Mouse (Mus musculus) limb, embryonic 11.5 days (tissue): ENCODE measurements around the gene Trp53bp2. TPM values are rescaled to one million over a fixed set of nuclear protein-coding genes. Genes with fewer than 3 reads are reported as not detected.

Source experiments
- ATAC-seq: fragments of 200-750 bp; cut with Nextera tagmentation; 2 replicates; pipeline ENCODE4 v1.8.0; 2017; ENCODE audit warnings: low read depth; ENCODE audit not compliant: insufficient number of reproducible peaks, low FRiP score, low TSS enrichment
- DNase-seq: peaks from one replicate; pipeline ENCODE4 v3.0.0-alpha.2; 2015; ENCODE audit warnings: low spot score
- H3K27ac ChIP-seq: fragments of 300-500 bp; sonication (generic); replicated peaks from 2 replicates; pipeline ENCODE4 v1.5.1; 2014; ENCODE audit warnings: low read depth, mild to moderate bottlenecking, low read length
- H3K27me3 ChIP-seq: fragments of 300-500 bp; sonication (generic); 2 replicates; pipeline ENCODE4 v1.6.1; 2014; ENCODE audit warnings: mild to moderate bottlenecking, low read length, mixed read lengths; ENCODE audit not compliant: control insufficient read depth, insufficient read depth
- H3K36me3 ChIP-seq: fragments of 300-500 bp; sonication (generic); 2 replicates; pipeline ENCODE4 v1.6.1; 2014; ENCODE audit warnings: mild to moderate bottlenecking, low read length, moderate library complexity, mixed read lengths; ENCODE audit not compliant: control insufficient read depth, insufficient read depth
- H3K4me1 ChIP-seq: fragments of 300-500 bp; sonication (generic); 2 replicates; pipeline ENCODE4 v1.6.1; 2014; ENCODE audit warnings: low read length, mixed read lengths; ENCODE audit not compliant: control insufficient read depth, insufficient read depth
- H3K4me2 ChIP-seq: fragments of 300-500 bp; sonication (generic); 2 replicates; pipeline ENCODE4 v1.6.1; 2014; ENCODE audit warnings: low read depth, mild to moderate bottlenecking, moderate library complexity; ENCODE audit not compliant: severe bottlenecking
- H3K4me3 ChIP-seq: fragments of 300-500 bp; sonication (generic); 2 replicates; pipeline ENCODE4 v1.5.1; 2014; ENCODE audit warnings: low read depth, low read length
- H3K9ac ChIP-seq: fragments of 300-500 bp; sonication (generic); 2 replicates; pipeline ENCODE4 v1.6.1; 2014; ENCODE audit warnings: mild to moderate bottlenecking, low read length
- H3K9me3 ChIP-seq: fragments of 300-500 bp; sonication (generic); 2 replicates; pipeline ENCODE4 v1.6.1; 2016; ENCODE audit warnings: low read length; ENCODE audit not compliant: control insufficient read depth
- WGBS: fragments of 180-500 bp; shearing (Covaris S2); extraction: QIAGEN DNeasy Blood & Tissue Kit; methylation state at CpG from one replicate; pipeline ENCODE4 v1.1.7; 2014; 5-methylcytosine and 5-hydroxymethylcytosine counted together
- polyA plus RNA-seq: library from polyadenylated mRNA; unstranded; fragments of >200 nt; fragmentation: Nextera tagmentation; extraction: Ambion mirVana; gene quantifications from 2 replicates; pipeline ENCODE4 v1.2.1, GENCODE M21; 2014

Gene Trp53bp2
- polyA plus RNA-seq, 1 experiment from 2014 or later, result 41.5 TPM

DNA sequence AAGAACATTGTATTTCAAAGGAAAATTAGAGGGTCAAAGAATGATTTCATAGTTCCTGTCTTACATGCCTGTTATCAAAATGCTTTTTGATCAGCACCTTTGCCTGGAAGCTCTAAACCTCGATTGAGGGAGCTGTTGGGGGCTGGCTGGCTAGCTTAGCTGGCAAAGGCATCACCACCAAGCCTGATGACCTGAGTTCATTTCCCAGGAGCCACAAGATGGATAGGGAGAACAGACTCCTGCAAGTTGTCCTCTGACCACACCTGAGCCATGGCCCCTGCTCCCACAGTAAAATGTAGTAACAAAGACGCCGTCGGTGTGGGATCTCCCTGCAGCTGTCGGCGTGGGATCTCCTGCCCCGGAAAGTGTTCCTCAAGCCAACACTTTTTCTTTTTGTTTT lies 32.1 kb upstream of the Trp53bp2 start:
- Histone ChIP-seq H3K4me3 (no peak overlapping the region), H3K36me3 (no peaks in the 10 kb centered on the region), H3K9ac (no peak overlapping the region), H3K4me2 (no peak overlapping the region), H3K4me1 (no peaks in the 10 kb centered on the region), H3K27me3 (no peaks in the 10 kb centered on the region), H3K9me3 (no peaks in the 10 kb centered on the region), H3K27ac (no peak overlapping the region)
- WGBS, result 94% methylated on average over 7 of the region's 7 CpGs
- DNase-seq, result no peak
- ATAC-seq, result no peak

DNA sequence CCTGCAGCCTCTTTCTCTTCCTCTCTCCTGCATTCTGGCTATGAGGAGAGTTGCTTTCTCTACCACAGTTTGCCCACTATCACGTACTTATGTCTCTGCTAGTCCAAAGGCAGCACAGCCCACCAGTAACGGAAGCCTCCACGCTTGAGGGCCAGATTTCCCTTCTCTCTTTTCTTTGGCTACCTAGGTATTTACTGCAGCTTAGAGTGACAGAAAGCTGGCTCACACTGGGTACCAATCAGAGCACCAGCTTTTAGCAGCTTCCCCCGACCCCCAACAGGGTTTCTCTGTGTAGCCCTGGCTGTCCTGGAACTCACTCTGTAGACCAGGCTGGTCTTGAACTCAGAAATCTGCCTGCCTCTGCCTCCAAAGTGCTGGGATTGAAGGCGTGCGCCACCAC lies 31.5 kb upstream of the Trp53bp2 start:
- WGBS, result 89% methylated on average over 6 of the region's 6 CpGs
- Histone ChIP-seq H3K4me1 (no peaks in the 10 kb centered on the region), H3K27me3 (no peaks in the 10 kb centered on the region), H3K4me3 (no peak overlapping the region), H3K4me2 (no peak overlapping the region), H3K9ac (no peak overlapping the region), H3K36me3 (no peaks in the 10 kb centered on the region), H3K9me3 (no peaks in the 10 kb centered on the region), H3K27ac (no peak overlapping the region)
- DNase-seq, result no peak
- ATAC-seq, result no peak

GRCm38 (mm10) chr1:182378205-182378835 lies 30.7 kb upstream of the Trp53bp2 start:
- ATAC-seq, result no peak
- no peak overlapping the region for H3K4me2 ChIP-seq
- H3K36me3 ChIP-seq, result no peaks in the 10 kb centered on the region
- no peaks in the 10 kb centered on the region for H3K4me1 ChIP-seq
- no peak overlapping the region for H3K27ac ChIP-seq
- H3K9ac ChIP-seq, result no peak overlapping the region
- H3K27me3 ChIP-seq, result no peaks in the 10 kb centered on the region
- H3K9me3 ChIP-seq, result no peaks in the 10 kb centered on the region
- no peak for DNase-seq
- no peak overlapping the region for H3K4me3 ChIP-seq
- WGBS, result 79% methylated on average over 11 of the region's 11 CpGs

- WGBS, result 83% methylated on average over 7 of the region's 7 CpGs
- Histone ChIP-seq H3K36me3 (no peaks in the 10 kb centered on the region), H3K9ac (no peak overlapping the region), H3K4me2 (no peak overlapping the region), H3K27ac (no peak overlapping the region), H3K4me3 (no peak overlapping the region), H3K4me1 (no peaks in the 10 kb centered on the region), H3K9me3 (no peaks in the 10 kb centered on the region), H3K27me3 (no peaks in the 10 kb centered on the region)
- DNase-seq, result no peak
- no peak for ATAC-seq
These were observed 30.1 kb upstream of the Trp53bp2 start for GRCm38 (mm10) chr1:182378876-182379275.

GRCm38 (mm10) chr1:182380683-182381082 lies 28.3 kb upstream of the Trp53bp2 start:
- ATAC-seq (no peak), DNase-seq (no peak)
- H3K36me3 ChIP-seq, result no peaks in the 10 kb centered on the region
- no peak overlapping the region for H3K9ac ChIP-seq
- WGBS, result 88% methylated on average over 7 of the region's 7 CpGs
- H3K4me1 ChIP-seq, result no peaks in the 10 kb centered on the region
- H3K27me3 ChIP-seq, result no peaks in the 10 kb centered on the region
- no peak overlapping the region for H3K27ac ChIP-seq
- no peak overlapping the region for H3K4me3 ChIP-seq
- no peaks in the 10 kb centered on the region for H3K9me3 ChIP-seq
- no peak overlapping the region for H3K4me2 ChIP-seq

- H3K36me3 ChIP-seq, result no peaks in the 10 kb centered on the region
- H3K9ac ChIP-seq, result no peak overlapping the region
- WGBS, result 71% methylated on average over 3 of the region's 3 CpGs
- ATAC-seq, result no peak
- no peak for DNase-seq
- no peaks in the 10 kb centered on the region for H3K9me3 ChIP-seq
- no peak overlapping the region for H3K4me2 ChIP-seq
- H3K4me3 ChIP-seq, result no peak overlapping the region
- H3K4me1 ChIP-seq, result no peaks in the 10 kb centered on the region
- H3K27ac ChIP-seq, result no peak overlapping the region
- no peaks in the 10 kb centered on the region for H3K27me3 ChIP-seq
These were observed 27.6 kb upstream of the Trp53bp2 start for GRCm38 (mm10) chr1:182381327-182381726.

- Histone ChIP-seq H3K4me1 (no peaks in the 10 kb centered on the region), H3K36me3 (no peaks in the 10 kb centered on the region), H3K4me3 (no peak overlapping the region), H3K27me3 (no peaks in the 10 kb centered on the region), H3K9me3 (no peaks in the 10 kb centered on the region), H3K4me2 (no peak overlapping the region), H3K9ac (no peak overlapping the region), H3K27ac (no peak overlapping the region)
- WGBS, result 83% methylated on average over 9 of the region's 9 CpGs
- no peak for ATAC-seq
- DNase-seq, result no peak
These were observed 25.9 kb upstream of the Trp53bp2 start for GRCm38 (mm10) chr1:182383096-182383495.

DNA sequence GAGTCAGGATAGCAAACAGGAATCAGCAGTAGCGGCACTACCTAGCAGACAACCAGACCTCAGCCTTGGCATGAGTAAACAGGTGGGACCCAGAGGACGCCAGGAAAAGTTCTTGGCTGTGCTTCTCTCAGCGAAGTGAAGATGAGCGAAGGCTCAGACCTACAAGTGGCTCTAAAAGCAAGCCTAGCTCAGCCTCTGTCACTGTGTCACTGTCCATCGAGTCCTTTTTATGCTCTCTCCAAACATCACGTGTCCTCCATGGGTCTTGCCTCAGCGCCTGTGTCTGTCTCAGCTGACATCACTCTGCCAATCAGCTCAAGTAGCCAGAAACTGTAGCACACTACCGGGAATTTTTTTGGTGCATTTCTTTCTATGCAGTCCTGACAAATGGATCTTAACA lies 22.5 kb upstream of the Trp53bp2 start:
- no peak for DNase-seq
- H3K4me2 ChIP-seq, result no peak overlapping the region
- WGBS, result 92% methylated on average over 8 of the region's 8 CpGs
- H3K4me3 ChIP-seq, result no peak overlapping the region
- no peaks in the 10 kb centered on the region for H3K27me3 ChIP-seq
- no peak overlapping the region for H3K27ac ChIP-seq
- no peaks in the 10 kb centered on the region for H3K36me3 ChIP-seq
- no peak overlapping the region for H3K9ac ChIP-seq
- no peaks in the 10 kb centered on the region for H3K9me3 ChIP-seq
- no peak for ATAC-seq
- H3K4me1 ChIP-seq, result no peaks in the 10 kb centered on the region

DNA sequence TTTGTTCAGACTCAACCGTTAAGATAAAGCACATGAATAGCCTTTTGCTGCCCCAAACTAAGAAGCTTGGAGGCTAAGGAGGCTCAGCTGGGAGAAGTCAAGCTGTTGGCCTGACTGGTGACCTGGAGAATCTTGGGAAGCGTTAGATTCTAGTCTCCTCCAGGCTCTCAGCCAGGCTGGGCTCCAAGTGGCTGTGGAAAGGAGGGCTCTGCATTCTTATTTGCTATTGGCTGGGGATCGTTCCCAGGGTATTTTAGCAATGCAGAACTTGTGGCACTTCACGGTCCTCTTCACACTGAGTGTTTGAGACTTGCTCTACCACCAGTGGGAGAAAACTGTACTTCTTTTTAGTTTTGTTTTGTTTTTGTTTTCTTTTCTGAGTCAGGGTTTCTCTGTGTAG lies 20.2 kb upstream of the Trp53bp2 start:
- DNase-seq (no peak), ATAC-seq (no peak)
- Histone ChIP-seq H3K4me2 (no peak overlapping the region), H3K4me3 (no peak overlapping the region), H3K9ac (no peak overlapping the region), H3K27ac (no peak overlapping the region), H3K9me3 (no peaks in the 10 kb centered on the region), H3K36me3 (no peaks in the 10 kb centered on the region), H3K27me3 (no peaks in the 10 kb centered on the region), H3K4me1 (no peaks in the 10 kb centered on the region)
- 72% methylated on average over 4 of the region's 4 CpGs for WGBS
